Mouse (Mus musculus) kidney, postnatal 25 days (tissue): ENCODE data around the gene Llcfc1.
A peak's percentile ranks its signal among the peaks of the same experiment; 100 is the strongest.

ENCODE experiments used
- DNase-seq, 2 experiments: peaks; one replicate each; pipeline ENCODE4 v3.0.0; 2021; ENCODE audit warnings: mixed read lengths in 2 of 2

Gene Llcfc1

GRCm38 (mm10) chr6:41684131-41684530 lies at the start of gene Llcfc1:
TSS of gene Llcfc1 (plus strand) at chr6:41684431.
- DNase-seq = no peak

- no peak for DNase-seq
Observed at GRCm38 (mm10) chr6:41635211-41635610, 49.0 kb upstream of the Llcfc1 start.

- DNase-seq = no peak
Observed at GRCm38 (mm10) chr6:41636178-41636577, 48.1 kb upstream of the Llcfc1 start, which contains the start of gene Trpv6. TSS of gene Trpv6 (minus strand) at chr6:41636405.

- DNase-seq = no peak
Observed at GRCm38 (mm10) chr6:41637393-41637792, 46.8 kb upstream of the Llcfc1 start.

GRCm38 (mm10) chr6:41637927-41638506 lies 46.2 kb upstream of the Llcfc1 start:
- no peak for DNase-seq

- DNase-seq = no peak
Observed at GRCm38 (mm10) chr6:41640449-41640848, 43.8 kb upstream of the Llcfc1 start.

- no peak for DNase-seq
Observed at GRCm38 (mm10) chr6:41641173-41641866, 42.9 kb upstream of the Llcfc1 start.

GRCm38 (mm10) chr6:41642765-41643164 lies 41.5 kb upstream of the Llcfc1 start:
- no peak for DNase-seq

- no peak for DNase-seq
Observed at GRCm38 (mm10) chr6:41643227-41643626, 41.0 kb upstream of the Llcfc1 start.

GRCm38 (mm10) chr6:41646220-41646619 lies 38.0 kb upstream of the Llcfc1 start:
- DNase-seq = no peak

GRCm38 (mm10) chr6:41646672-41647071 lies 37.6 kb upstream of the Llcfc1 start:
- no peak for DNase-seq

GRCm38 (mm10) chr6:41653173-41653572 lies 31.1 kb upstream of the Llcfc1 start:
- no peak for DNase-seq

- no peak for DNase-seq
Observed at GRCm38 (mm10) chr6:41654648-41655047, 29.6 kb upstream of the Llcfc1 start.

- DNase-seq = no peak
Observed at GRCm38 (mm10) chr6:41658487-41658886, 25.7 kb upstream of the Llcfc1 start.

GRCm38 (mm10) chr6:41662320-41662719 lies 21.9 kb upstream of the Llcfc1 start:
- DNase-seq = peak in 1 of 2 experiments; percentile 4

GRCm38 (mm10) chr6:41676530-41676929 lies 7.7 kb upstream of the Llcfc1 start:
- DNase-seq = no peak

GRCm38 (mm10) chr6:41680669-41681068 lies 3.6 kb upstream of the Llcfc1 start, which contains the start of gene Trpv5:
TSS of gene Trpv5 (minus strand) at chr6:41680769.
- peak in 1 of 2 experiments; percentile 48 for DNase-seq

GRCm38 (mm10) chr6:41681656-41682055 lies 2.6 kb upstream of the Llcfc1 start:
- peak in 1 of 2 experiments; percentile 55 for DNase-seq

- DNase-seq = no peak
Observed at GRCm38 (mm10) chr6:41684911-41685310, 680 bp downstream of the Llcfc1 start.

GRCm38 (mm10) chr6:41685596-41685995 lies 1.4 kb downstream of the Llcfc1 start:
- peak in 1 of 2 experiments; percentile 13 for DNase-seq

GRCm38 (mm10) chr6:41692200-41692599 lies 8.0 kb downstream of the Llcfc1 start:
- no peak for DNase-seq

GRCm38 (mm10) chr6:41694407-41694806 lies 10.2 kb downstream of the Llcfc1 start:
- DNase-seq = no peak

GRCm38 (mm10) chr6:41701245-41701644 lies 17.0 kb downstream of the Llcfc1 start:
- no peak for DNase-seq

- DNase-seq = peak; percentile 14 to 46
Observed at GRCm38 (mm10) chr6:41702928-41703327, 18.7 kb downstream of the Llcfc1 start.
